Mouse (Mus musculus) c-Kit-positive CD71-negative TER-119-negative erythroid progenitor cells, embryonic 14.5 days (primary cell): ENCODE data around the gene Arhgap24.

Source experiments
- DNase-seq: peaks from one replicate; pipeline ENCODE4 v3.0.0-alpha.2; 2013; ENCODE audit warnings: low read depth

The Arhgap24 gene

DNA sequence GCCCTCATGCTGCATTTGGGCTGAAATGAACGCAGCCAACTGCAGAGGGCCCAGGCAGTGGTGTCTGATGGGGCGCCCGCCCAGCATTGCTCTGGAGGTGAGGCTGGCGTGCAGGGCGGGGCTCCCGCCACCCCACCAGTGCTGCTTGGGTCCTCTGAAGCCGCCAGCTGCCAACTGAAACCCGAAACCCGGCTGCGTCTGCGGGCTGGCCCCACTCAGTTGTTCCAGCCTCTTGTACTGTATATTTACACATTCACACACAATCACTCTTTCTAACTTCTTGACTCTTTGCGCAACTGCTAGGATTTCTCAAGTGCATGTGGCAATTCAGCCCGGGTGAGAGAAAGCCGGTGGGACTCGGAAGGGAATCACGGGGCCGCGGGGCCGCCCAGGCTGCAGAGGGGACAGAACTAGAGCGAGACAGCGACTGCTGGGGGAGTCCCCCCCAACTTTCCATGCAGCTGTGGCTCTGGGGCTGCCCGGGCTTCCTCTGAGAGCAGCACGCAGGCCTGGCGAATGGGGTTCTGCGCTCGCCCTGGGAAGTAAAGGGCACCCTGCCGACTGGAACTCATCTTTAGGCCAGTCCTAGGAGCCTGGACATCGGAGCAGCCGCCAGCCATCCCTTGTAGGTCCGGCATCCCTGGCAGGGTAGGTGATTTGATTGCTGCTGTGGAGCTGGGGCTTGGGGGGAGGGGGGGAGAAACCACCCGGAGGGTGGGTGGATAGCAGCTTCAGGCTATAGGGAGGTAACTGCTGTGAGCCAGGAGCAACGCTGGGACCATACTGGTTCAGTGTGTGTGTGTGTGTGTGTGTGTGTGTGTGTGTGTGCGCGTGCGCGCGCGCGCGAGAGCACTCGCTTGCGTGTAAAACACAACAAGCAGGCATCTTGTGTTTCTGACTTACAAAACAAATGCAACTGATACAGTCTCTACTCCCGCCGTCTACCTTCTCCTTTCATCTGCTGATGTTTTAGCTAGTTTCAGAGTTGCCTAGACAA is at the start of gene Arhgap24:
Gene Arhgap24, plus strand, starts transcription at position 177 of the 997 bp plus-strand sequence.
- peak; percentile 56 for DNase-seq

DNA sequence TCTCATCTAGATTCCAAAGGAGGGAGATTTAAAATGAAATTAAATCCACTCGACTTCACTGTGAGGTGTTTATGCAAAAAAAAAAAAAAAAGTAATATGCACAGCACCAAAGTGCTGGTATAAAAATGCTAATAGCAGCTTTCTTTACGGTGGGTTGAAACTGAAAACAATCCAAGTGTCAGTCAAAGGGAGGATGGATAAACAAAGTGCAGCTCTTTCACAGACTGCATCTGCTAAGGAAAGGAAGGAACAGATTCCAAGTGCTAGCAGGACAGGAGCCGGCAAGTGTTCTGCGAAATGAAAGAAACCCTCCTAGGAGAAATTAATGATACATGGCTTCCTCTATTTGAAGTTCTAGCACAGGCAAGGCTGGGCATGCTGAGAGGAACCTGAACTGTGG is 47.0 kb upstream of the Arhgap24 start:
- DNase-seq, result no peak

DNA sequence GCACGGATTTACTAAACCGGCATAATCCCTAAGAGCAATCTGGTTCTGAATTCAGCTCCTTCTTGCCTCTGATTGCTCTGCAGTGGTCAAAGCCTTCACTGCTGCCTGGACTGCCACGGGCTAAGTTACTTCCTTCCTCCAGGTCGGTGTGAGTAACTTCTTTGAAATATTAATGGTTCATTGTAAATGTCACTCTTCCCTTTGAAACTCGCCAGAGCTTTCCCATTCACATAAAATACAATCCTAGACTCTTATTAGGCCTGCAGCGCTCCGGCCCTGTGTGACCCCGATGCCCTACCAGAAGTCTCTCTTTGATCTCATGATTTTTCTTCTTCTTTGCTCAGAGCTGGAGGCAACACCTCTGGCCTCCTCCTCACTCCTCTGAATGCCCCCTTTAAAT is 44.6 kb upstream of the Arhgap24 start:
- DNase-seq, result no peak

- DNase-seq, result no peak
These were observed 41.9 kb upstream of the Arhgap24 start for GRCm38 (mm10) chr5:102439119-102439877.

- no peak for DNase-seq
These were observed 33.8 kb upstream of the Arhgap24 start for GRCm38 (mm10) chr5:102447436-102447835.

DNA sequence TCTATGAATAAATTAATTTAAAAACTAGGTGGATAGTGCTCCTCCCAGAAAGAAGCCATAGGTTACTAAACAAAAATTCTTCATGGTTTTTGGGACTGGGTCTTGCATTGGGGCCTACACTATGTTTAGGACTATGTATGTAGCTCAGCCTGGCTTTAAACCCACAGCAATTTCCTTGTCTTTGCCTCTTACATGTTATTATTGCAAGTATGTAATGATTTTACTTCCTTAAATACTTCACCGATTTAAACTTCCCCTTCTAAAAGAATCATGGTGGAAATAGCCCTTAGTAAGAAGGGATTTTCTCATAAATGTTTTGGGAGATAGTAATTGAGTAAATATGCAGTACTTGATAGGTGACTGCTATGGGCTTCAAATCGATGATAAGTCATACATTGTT is 30.3 kb upstream of the Arhgap24 start:
- DNase-seq, result no peak

DNA sequence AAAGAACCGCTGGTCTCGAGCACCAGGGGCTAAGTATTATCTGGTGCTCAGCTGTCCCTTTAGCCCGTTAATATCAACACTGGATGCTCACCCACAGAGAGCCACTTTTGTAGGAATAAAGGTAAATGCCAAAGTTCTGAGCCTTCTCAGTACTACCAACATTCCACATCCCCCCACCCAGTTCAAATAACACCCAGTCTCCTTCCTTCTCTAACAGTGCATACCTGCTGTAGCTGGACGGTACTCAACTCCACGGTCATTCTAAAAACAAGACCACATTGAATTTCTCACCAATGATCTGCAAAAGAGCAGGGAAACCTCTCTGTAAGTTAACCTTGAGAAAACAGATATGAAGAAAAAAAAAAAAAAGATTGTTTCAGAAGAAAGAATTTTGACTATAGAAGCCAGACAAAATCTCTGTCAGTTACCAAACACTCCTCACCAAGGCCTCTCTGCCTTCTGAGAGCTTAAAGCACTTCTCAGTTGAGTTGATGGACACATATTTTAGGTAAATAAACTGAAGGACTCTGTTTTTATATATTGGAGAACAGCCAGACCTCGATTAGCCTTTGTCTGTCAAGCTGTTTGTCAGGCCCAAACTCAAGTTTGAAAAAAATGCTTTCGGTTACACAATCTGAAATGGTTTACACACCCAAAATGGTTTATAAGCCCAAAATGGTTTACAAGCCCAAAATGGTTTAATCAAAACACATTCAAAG is 29.0 kb upstream of the Arhgap24 start:
- no peak for DNase-seq

DNA sequence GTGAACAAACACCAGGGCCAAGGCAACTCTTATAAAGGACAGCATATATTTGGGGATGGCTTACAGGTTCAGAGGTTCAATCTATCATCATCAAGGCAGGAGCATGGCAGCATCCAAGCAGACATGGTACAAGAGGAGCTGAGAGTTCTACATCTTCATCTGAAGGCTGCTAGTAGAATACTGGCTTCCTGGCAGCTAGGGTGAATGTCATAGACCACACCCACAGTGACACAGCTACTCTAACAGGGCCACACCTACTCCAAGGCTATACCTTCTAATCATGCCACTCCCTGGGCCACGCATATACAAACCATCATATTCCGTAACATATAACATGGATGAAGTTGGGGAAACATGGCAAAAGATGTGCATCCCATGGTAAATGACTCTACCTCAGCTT is 27.9 kb upstream of the Arhgap24 start:
- no peak for DNase-seq

- no peak for DNase-seq
These were observed 25.9 kb upstream of the Arhgap24 start for GRCm38 (mm10) chr5:102455247-102455646.

GRCm38 (mm10) chr5:102460452-102461197 is 20.6 kb upstream of the Arhgap24 start:
- no peak for DNase-seq

DNA sequence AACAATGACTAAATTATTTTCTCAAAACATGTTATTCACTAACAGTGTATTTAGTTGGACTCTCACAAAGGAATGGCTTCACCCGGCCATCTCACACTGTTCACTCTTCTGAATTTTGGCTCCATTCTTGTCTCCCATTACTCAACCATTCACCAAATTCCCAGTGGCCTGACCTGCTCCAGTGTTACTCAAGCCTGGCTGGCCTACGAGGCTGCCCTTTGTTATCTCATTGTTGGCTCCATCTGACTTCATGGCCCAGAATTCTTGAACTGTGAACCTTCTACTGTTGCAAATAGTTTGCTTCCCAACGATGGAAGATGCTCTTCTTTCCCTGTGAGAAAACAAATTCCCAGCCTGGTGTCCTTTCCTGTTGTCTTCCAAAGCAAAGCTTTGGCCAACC is 18.2 kb upstream of the Arhgap24 start:
- DNase-seq, result no peak

- no peak for DNase-seq
These were observed 15.8 kb upstream of the Arhgap24 start for GRCm38 (mm10) chr5:102465372-102465771.

DNA sequence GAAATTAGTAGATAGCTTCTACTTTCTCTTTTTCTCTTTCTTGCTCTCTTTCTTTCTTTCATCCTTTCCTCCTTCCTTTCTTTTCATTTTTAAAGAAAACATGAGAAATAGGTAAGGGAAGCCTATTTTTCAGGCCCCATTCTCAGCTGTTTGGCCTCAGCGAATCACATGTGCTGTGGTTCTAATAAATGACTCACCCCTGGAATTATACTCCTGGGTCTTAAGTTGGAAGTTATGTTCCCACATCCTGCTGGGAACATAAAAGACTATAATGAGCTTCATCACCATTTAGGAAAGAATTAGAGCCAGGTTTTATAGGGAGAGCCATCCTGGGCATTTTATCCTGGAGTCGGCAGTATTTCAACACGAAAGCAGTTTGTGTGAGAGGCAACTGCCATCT is 12.9 kb upstream of the Arhgap24 start:
- no peak for DNase-seq

DNA sequence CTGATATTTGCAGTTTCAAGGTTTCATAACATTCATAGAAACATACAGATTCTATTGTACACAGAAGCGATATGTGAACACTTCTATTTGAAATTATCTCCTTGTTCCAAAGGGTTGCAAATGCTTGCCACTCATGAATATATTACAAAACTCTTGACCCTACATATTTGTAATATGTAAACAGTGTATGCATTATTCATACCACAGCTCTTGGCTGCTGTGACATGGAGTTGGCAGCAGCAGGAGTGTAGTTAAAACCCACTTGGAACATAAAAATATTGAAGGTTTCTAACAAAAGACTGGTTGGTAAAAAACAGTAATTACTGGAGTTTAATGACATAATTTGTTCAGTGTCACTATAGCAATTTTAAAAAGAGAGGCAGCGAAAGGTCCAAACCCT is 10.9 kb upstream of the Arhgap24 start:
- no peak for DNase-seq

- DNase-seq, result no peak
These were observed 3.1 kb upstream of the Arhgap24 start for GRCm38 (mm10) chr5:102478076-102478475.

DNA sequence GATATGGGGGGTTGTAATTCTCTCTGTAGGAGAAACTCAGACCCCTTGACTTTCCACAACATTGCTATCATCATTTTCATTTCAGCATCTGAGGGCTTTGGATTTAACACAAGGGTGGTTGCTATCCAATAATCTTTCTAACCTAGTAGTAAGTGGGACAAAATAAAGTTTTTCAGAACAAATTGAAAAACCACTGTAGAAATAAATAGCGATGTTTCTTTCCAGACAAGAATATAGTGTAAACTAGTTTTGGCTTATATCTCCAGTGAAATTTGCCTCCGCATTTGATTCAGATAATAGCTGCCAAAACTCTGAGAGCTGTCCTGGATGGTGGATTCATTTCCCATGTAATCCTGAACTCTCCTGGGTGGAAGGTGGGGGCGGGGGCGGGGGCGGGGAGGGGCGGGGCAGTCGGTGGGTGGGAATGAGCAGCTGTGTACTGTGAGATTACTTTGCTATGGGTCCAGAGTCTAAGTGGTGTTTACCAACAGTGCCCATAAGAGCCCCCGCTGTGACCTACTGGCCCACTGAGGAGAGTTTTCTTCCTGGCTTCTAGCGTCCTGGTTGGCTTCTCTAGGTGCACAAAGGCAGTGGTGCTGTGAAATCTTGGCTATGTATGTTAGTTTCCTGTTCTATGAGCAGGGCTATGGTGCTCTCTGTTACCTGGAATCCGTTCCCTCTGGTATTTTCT is 2.2 kb downstream of the Arhgap24 start:
- DNase-seq, result no peak

- DNase-seq, result no peak
These were observed 10.4 kb downstream of the Arhgap24 start for GRCm38 (mm10) chr5:102491554-102491953.

DNA sequence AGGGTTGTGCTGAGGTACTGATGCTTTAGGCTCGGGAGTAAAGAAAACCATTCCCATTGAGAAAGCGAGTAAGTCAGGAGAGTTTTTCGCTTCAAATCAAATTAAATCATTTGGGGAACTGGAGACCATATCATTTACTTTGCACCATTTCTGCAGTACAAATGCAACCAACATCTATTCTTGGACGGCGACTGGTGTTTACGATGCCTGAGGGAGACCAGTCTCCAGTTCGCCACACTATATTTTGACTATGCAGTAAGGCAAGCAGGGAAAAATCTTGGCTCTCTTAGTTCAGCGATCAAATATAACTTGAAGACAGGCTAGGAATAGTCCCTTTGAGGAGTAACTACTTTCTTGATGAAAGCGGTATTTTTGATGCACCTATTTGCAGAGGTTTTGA is 11.0 kb downstream of the Arhgap24 start:
- no peak for DNase-seq

GRCm38 (mm10) chr5:102494827-102495226 is 13.6 kb downstream of the Arhgap24 start:
- no peak for DNase-seq

GRCm38 (mm10) chr5:102497205-102497604 is 16.0 kb downstream of the Arhgap24 start:
- DNase-seq, result no peak

GRCm38 (mm10) chr5:102498747-102499146 is 17.6 kb downstream of the Arhgap24 start:
- peak; percentile 33 for DNase-seq
